Comparison of ENCODE assay signal across 8 mouse cellular contexts in genomic region chr5:151142241-151142640, GRCm38 (mm10).
DNase-seq lines count a peak whose midpoint lies in the region; ATAC-seq and TF ChIP-seq lines count a peak whose summit lies in the region.

No protein-coding gene starts in this region.

- DNase-seq in cerebellum, adult 2 months, result no peak
- no peak for DNase-seq in cerebellum, adult 11-12 months
- peak; percentile 85 for DNase-seq in Muller cell, postnatal 12 days (ENCODE audit: inconsistent ontology term)
- peak; percentile 68 for DNase-seq in fibroblast of lung, adult 2 months (ENCODE audit: low read depth)
- DNase-seq in liver, postnatal 0 days, result peak; percentile 37
- no peak for DNase-seq in right cerebral cortex, postnatal 14 days

- H3K4me2 ChIP-seq in hindbrain, embryonic 15.5 days, result no peak overlapping the region
- peak overlapping the region; percentile 28 for H3K4me2 ChIP-seq in liver, postnatal 0 days (ENCODE audit: low read depth, low read length)

- peak; percentile 39; the same call in 1 of the 2 replicates for TF ChIP-seq CTCF in cerebellum, adult 2 months (IDR thresholded peaks at IDR 0.05; ENCODE audit: borderline replicate concordance, insufficient read depth, low read depth, low read length)
- TF ChIP-seq CTCF in liver, postnatal 0 days (IDR thresholded peaks at IDR 0.05; ENCODE audit: low read depth), result peak; percentile 80
- TF ChIP-seq CTCF in small intestine, adult 2 months (IDR thresholded peaks at IDR 0.05; ENCODE audit: extremely low read depth, insufficient read length, insufficient replicate concordance, low read depth, low read length), result peak; percentile 56; the same call in 1 of the 2 replicates

- peak; percentile 62; the same call in 1 of the 2 replicates for ATAC-seq in hindbrain, embryonic 15.5 days (ENCODE audit: low FRiP score, low read depth)
- ATAC-seq in liver, postnatal 0 days, result peak; percentile 88

- H3K4me3 ChIP-seq in cerebellum, adult 2 months (replicated peaks; ENCODE audit: insufficient read depth, low read depth, low read length), result no peak overlapping the region
- H3K4me3 ChIP-seq in hindbrain, embryonic 15.5 days, result no peak overlapping the region
- H3K4me3 ChIP-seq in liver, postnatal 0 days (ENCODE audit: low read depth, low read length), result no peak overlapping the region
- H3K4me3 ChIP-seq in small intestine, adult 2 months (ENCODE audit: low read depth, low read length), result no peak overlapping the region

- no peak overlapping the region for H3K27ac ChIP-seq in cerebellum, adult 2 months (ENCODE audit: insufficient read depth, low read length)
- H3K27ac ChIP-seq in hindbrain, embryonic 15.5 days (replicated peaks), result no peak overlapping the region; the same call in 1 of the 2 replicates
- peak overlapping the region; percentile 69 for H3K27ac ChIP-seq in liver, postnatal 0 days (ENCODE audit: low read depth)
- peak overlapping the region; percentile 80; the same call in 1 of the 2 replicates for H3K27ac ChIP-seq in small intestine, adult 2 months (ENCODE audit: insufficient read depth, low read depth, low read length)

- TF ChIP-seq EP300 in liver, postnatal 0 days (IDR thresholded peaks at IDR 0.05; ENCODE audit: low read depth), result peak; percentile 24; the same call in 1 of the 2 replicates

- no peak for TF ChIP-seq POLR2A in cerebellum, adult 2 months (IDR thresholded peaks at IDR 0.05; ENCODE audit: borderline replicate concordance, insufficient read depth, low read length)
- TF ChIP-seq POLR2A in small intestine, adult 2 months (IDR thresholded peaks at IDR 0.05; ENCODE audit: low read depth, low read length), result no peak

- no peaks in the 10 kb centered on the region for H3K9me3 ChIP-seq in hindbrain, embryonic 15.5 days
- no peaks in the 10 kb centered on the region for H3K9me3 ChIP-seq in liver, postnatal 0 days (ENCODE audit: low read length)

- no peaks in the 10 kb centered on the region for H3K27me3 ChIP-seq in cerebellum, adult 2 months (ENCODE audit: control insufficient read depth, insufficient read depth, low read length)
- no peaks in the 10 kb centered on the region for H3K27me3 ChIP-seq in hindbrain, embryonic 15.5 days
- no peaks in the 10 kb centered on the region for H3K27me3 ChIP-seq in liver, postnatal 0 days (ENCODE audit: insufficient read depth, low read length)
- no peaks in the 10 kb centered on the region for H3K27me3 ChIP-seq in small intestine, adult 2 months (ENCODE audit: control insufficient read depth, insufficient read depth, low read length)

- H3K9ac ChIP-seq in hindbrain, embryonic 15.5 days, result no peak overlapping the region
- H3K9ac ChIP-seq in liver, postnatal 0 days (replicated peaks), result no peak overlapping the region

- WGBS in cerebellum, adult 2 months, result 46% methylated on average over 5 of the region's 5 CpGs
- 46% methylated on average over 5 of the region's 5 CpGs for WGBS in hindbrain, embryonic 15.5 days
- WGBS in liver, postnatal 0 days (ENCODE audit: insufficient replicate concordance), result 33% methylated on average over 5 of the region's 5 CpGs
- WGBS in small intestine, adult 2 months, result 18% methylated on average over 5 of the region's 5 CpGs

- no peaks in the 10 kb centered on the region for H3K4me1 ChIP-seq in cerebellum, adult 2 months (ENCODE audit: control insufficient read depth, insufficient read depth, low read length)
- peaks cover 20% of the 10 kb centered on the region for H3K4me1 ChIP-seq in hindbrain, embryonic 15.5 days (replicated peaks)
- H3K4me1 ChIP-seq in liver, postnatal 0 days (ENCODE audit: insufficient read depth), result peaks cover 12% of the 10 kb centered on the region
- H3K4me1 ChIP-seq in small intestine, adult 2 months (ENCODE audit: control insufficient read depth, insufficient read depth, insufficient read length, low read length), result peaks cover 17% of the 10 kb centered on the region

- no peaks in the 10 kb centered on the region for H3K36me3 ChIP-seq in hindbrain, embryonic 15.5 days
- H3K36me3 ChIP-seq in liver, postnatal 0 days (replicated peaks; ENCODE audit: insufficient read depth, low read length), result no peaks in the 10 kb centered on the region
- no peaks in the 10 kb centered on the region for H3K36me3 ChIP-seq in small intestine, adult 2 months (ENCODE audit: control insufficient read depth, insufficient read depth, low read length)

Comparison
In these comparisons a context has a peak if more than half of its experiments do, and no peak if none do; other contexts are left out.
1. DNase-seq: peak in Muller cell, postnatal 12 days (single experiment), fibroblast of lung, adult 2 months (single experiment) and liver, postnatal 0 days (single experiment); none in cerebellum, adult 2 months (0 of 2), cerebellum, adult 11-12 months (single experiment) and right cerebral cortex, postnatal 14 days (single experiment).
2. H3K27ac ChIP-seq: peak in liver, postnatal 0 days (single experiment) and small intestine, adult 2 months (single experiment); none in cerebellum, adult 2 months (single experiment) and hindbrain, embryonic 15.5 days (single experiment).
3. Peak in every context shown above with its lines, with median percentiles within 50 percentile points of each other: CTCF ChIP-seq.